Mouse (Mus musculus) kidney, embryonic 16.5 days (tissue): ENCODE measurements at regions not wholly inside any gene's neighbourhood (a gene's known extent, or its start where the extent isn't known, plus 50 kb on each side); places are given as distances from the start of the nearest gene placed in this dataset.

Experiments used
- ATAC-seq: fragments of 200-750 bp; cut with Nextera tagmentation; 2 replicates; pipeline ENCODE4 v1.8.0; 2017; ENCODE audit warnings: moderate TSS enrichment; ENCODE audit not compliant: low FRiP score, low TSS enrichment
- H3K27ac ChIP-seq: fragments of 300-500 bp; sonication (generic); 2 replicates; pipeline ENCODE4 v1.5.1; 2014; ENCODE audit warnings: low read length
- H3K27me3 ChIP-seq: fragments of 300-500 bp; sonication (generic); 2 replicates; pipeline ENCODE4 v1.6.1; 2014; ENCODE audit warnings: low read length, control low read depth, mixed read lengths; ENCODE audit not compliant: insufficient read depth
- H3K36me3 ChIP-seq: fragments of 300-500 bp; sonication (generic); 2 replicates; pipeline ENCODE4 v1.6.1; 2014; ENCODE audit warnings: low read length, control low read depth, mixed read lengths; ENCODE audit not compliant: insufficient read depth
- H3K4me1 ChIP-seq: fragments of 300-500 bp; sonication (generic); 2 replicates; pipeline ENCODE4 v1.6.1; 2014; ENCODE audit warnings: low read length, control low read depth, mixed read lengths; ENCODE audit not compliant: insufficient read depth
- H3K4me2 ChIP-seq: fragments of 300-500 bp; sonication (generic); replicated peaks from 2 replicates; pipeline ENCODE4 v1.6.1; 2014; ENCODE audit warnings: low read depth, low read length
- H3K4me3 ChIP-seq: fragments of 300-500 bp; sonication (generic); 2 replicates; pipeline ENCODE4 v1.5.1; 2014; ENCODE audit warnings: mild to moderate bottlenecking, low read length
- H3K9ac ChIP-seq: fragments of 300-500 bp; sonication (generic); replicated peaks from 2 replicates; pipeline ENCODE4 v1.6.1; 2014; ENCODE audit warnings: low read length
- H3K9me3 ChIP-seq: fragments of 300-500 bp; sonication (generic); 2 replicates; pipeline ENCODE4 v1.6.1; 2016; ENCODE audit warnings: low read length, control low read depth
- WGBS: fragments of 180-500 bp; shearing (Covaris S2); extraction: QIAGEN DNeasy Blood & Tissue Kit; methylation state at CpG from one replicate; pipeline ENCODE4 v1.1.7; 2014; 5-methylcytosine and 5-hydroxymethylcytosine counted together

GRCm38 (mm10) chr13:113736468-113736867, 57.8 kb upstream of the Arl15 start:
- 85% methylated on average over 13 of the region's 13 CpGs for WGBS
- Histone ChIP-seq H3K9ac (no peak overlapping the region), H3K36me3 (no peaks in the 10 kb centered on the region), H3K9me3 (peaks cover 6% of the 10 kb centered on the region; the same call in 1 of the 2 replicates), H3K27ac (no peak overlapping the region), H3K27me3 (no peaks in the 10 kb centered on the region), H3K4me3 (no peak overlapping the region), H3K4me2 (no peak overlapping the region), H3K4me1 (0 out of 2 replicates have a peak, but pooled peaks cover 5% of the 10 kb centered on the region)
- ATAC-seq, result no peak

- Histone ChIP-seq H3K4me1 (peaks cover 9% of the 10 kb centered on the region; the same call in 1 of the 2 replicates), H3K27ac (no peak overlapping the region), H3K9ac (no peak overlapping the region), H3K4me3 (no peak overlapping the region), H3K36me3 (no peaks in the 10 kb centered on the region), H3K27me3 (no peaks in the 10 kb centered on the region), H3K9me3 (peaks cover 6% of the 10 kb centered on the region; the same call in 1 of the 2 replicates), H3K4me2 (no peak overlapping the region)
- 64% methylated on average over 18 of the region's 18 CpGs for WGBS
- no peak for ATAC-seq
Measured at GRCm38 (mm10) chr13:113735611-113736285, 58.6 kb upstream of the Arl15 start.

- 32% methylated on average over 5 of the region's 5 CpGs for WGBS
- no peak; the same call in 1 of the 2 replicates for ATAC-seq
- no peak overlapping the region for H3K4me3 ChIP-seq
Measured at GRCm38 (mm10) chr13:113734134-113734794, 60.0 kb upstream of the Arl15 start.

GRCm38 (mm10) chr13:113733734-113734133, 60.6 kb upstream of the Arl15 start:
- Histone ChIP-seq H3K27ac (no peak overlapping the region), H3K9ac (no peak overlapping the region), H3K4me1 (peaks cover 11% of the 10 kb centered on the region; the same call in 1 of the 2 replicates), H3K9me3 (peaks cover 6% of the 10 kb centered on the region; the same call in 1 of the 2 replicates), H3K36me3 (no peaks in the 10 kb centered on the region), H3K27me3 (no peaks in the 10 kb centered on the region), H3K4me3 (no peak overlapping the region), H3K4me2 (no peak overlapping the region)
- 0 out of 2 replicates have a peak, but pooled peaks have one; percentile 57 for ATAC-seq
- WGBS, result 61% methylated on average over 2 of the region's 2 CpGs

More at GRCm38 (mm10) chr13:113734134-113734794, 60.0 kb upstream of the Arl15 start:
- Histone ChIP-seq H3K4me2 (no peak overlapping the region), H3K36me3 (no peaks in the 10 kb centered on the region), H3K27me3 (no peaks in the 10 kb centered on the region), H3K9ac (no peak overlapping the region), H3K27ac (no peak overlapping the region), H3K4me1 (peaks cover 10% of the 10 kb centered on the region; the same call in 1 of the 2 replicates), H3K9me3 (peaks cover 6% of the 10 kb centered on the region; the same call in 1 of the 2 replicates)

- no peak overlapping the region for H3K4me2 ChIP-seq
- peaks cover 14% of the 10 kb centered on the region for H3K4me1 ChIP-seq
- no peak for ATAC-seq
- H3K27me3 ChIP-seq, result no peaks in the 10 kb centered on the region
- H3K4me3 ChIP-seq, result no peak overlapping the region
- H3K9ac ChIP-seq, result no peak overlapping the region
- no peaks in the 10 kb centered on the region for H3K36me3 ChIP-seq
- no peaks in the 10 kb centered on the region for H3K9me3 ChIP-seq
- H3K27ac ChIP-seq, result peak overlapping the region; percentile 65
- WGBS, result 52% methylated on average over 8 of the region's 8 CpGs
Measured at GRCm38 (mm10) chr13:113730776-113731400, 63.4 kb upstream of the Arl15 start.

GRCm38 (mm10) chr13:113730062-113730775, 64.1 kb upstream of the Arl15 start:
- Histone ChIP-seq H3K9me3 (no peaks in the 10 kb centered on the region), H3K27me3 (no peaks in the 10 kb centered on the region), H3K4me3 (no peak overlapping the region), H3K4me2 (no peak overlapping the region), H3K27ac (peak overlapping the region; percentile 65; the same call in 1 of the 2 replicates), H3K9ac (no peak overlapping the region), H3K4me1 (peaks cover 14% of the 10 kb centered on the region), H3K36me3 (no peaks in the 10 kb centered on the region)
- ATAC-seq, result no peak
- WGBS, result 83% methylated on average over 6 of the region's 6 CpGs

GRCm38 (mm10) chr13:113729574-113729973, 64.7 kb upstream of the Arl15 start:
- H3K27me3 ChIP-seq, result no peaks in the 10 kb centered on the region
- peaks cover 14% of the 10 kb centered on the region for H3K4me1 ChIP-seq
- H3K9ac ChIP-seq, result no peak overlapping the region
- no peaks in the 10 kb centered on the region for H3K9me3 ChIP-seq
- ATAC-seq, result no peak
- H3K36me3 ChIP-seq, result no peaks in the 10 kb centered on the region
- WGBS, result 82% methylated on average over 1 of the region's 1 CpGs
- no peak overlapping the region for H3K27ac ChIP-seq
- no peak overlapping the region for H3K4me2 ChIP-seq
- no peak overlapping the region for H3K4me3 ChIP-seq

- Histone ChIP-seq H3K27ac (no peak overlapping the region), H3K4me1 (peaks cover 9% of the 10 kb centered on the region), H3K4me3 (no peak overlapping the region), H3K9ac (no peak overlapping the region), H3K9me3 (no peaks in the 10 kb centered on the region), H3K27me3 (no peaks in the 10 kb centered on the region), H3K4me2 (no peak overlapping the region), H3K36me3 (no peaks in the 10 kb centered on the region)
- ATAC-seq, result peak; percentile 82; the same call in 1 of the 2 replicates
- 18% methylated on average over 5 of the region's 5 CpGs for WGBS
Measured at GRCm38 (mm10) chr13:113728111-113728510, 64.6 kb upstream of the Hspb3 start.
